Mouse (Mus musculus) kidney, adult 11 months (tissue): ENCODE data around the gene Tmem59l.

ENCODE experiments used
- DNase-seq: peaks from one replicate; pipeline ENCODE4 v3.0.0; 2022

Tmem59l gene

GRCm38 (mm10) chr8:70487993-70488796 lies 1.0 kb upstream of the Tmem59l start:
- no peak for DNase-seq

GRCm38 (mm10) chr8:70486191-70486681 lies 922 bp downstream of the Tmem59l start:
- DNase-seq: no peak

DNA sequence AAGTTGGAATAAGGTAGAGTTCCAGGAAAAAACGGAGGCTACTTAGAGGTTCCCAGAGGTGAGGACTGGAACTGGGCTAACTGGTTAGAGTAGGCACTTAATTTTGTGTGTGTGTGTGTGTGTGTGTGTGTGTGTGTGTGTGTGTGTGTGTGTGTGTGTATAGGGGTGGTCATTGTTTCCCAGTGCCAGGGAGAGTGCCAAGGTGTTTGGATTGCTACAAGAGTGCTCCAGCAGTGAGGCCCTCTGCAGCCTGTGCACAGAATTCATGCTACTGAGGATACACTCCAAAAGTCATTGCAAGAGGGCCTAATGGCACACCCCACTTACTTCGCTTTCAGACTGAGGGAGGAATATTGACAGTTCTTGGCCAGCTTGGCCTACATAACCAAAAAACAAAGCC lies 4.2 kb downstream of the Tmem59l start:
- DNase-seq: no peak

DNA sequence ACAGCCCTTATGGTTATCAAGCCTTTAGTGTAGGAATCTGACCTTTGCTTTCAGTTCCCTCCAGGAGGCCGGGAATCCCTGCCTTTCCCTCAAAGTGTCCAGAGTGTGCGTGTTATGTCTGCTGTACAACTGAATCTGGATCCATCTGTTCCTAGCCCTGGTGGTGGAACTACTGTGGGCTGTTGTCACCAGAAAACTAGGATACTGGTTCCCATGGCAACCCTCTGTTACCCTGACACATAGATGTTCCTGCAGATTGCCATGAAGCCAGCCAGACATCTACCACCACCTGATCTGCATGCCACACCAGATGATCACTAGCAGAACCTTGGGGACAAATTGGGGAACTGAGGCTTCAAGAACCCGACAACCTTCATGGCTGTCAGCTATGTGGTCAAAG lies 5.2 kb downstream of the Tmem59l start:
- no peak for DNase-seq

GRCm38 (mm10) chr8:70477269-70477982 lies 9.7 kb downstream of the Tmem59l start:
- DNase-seq: peak; percentile 32

DNA sequence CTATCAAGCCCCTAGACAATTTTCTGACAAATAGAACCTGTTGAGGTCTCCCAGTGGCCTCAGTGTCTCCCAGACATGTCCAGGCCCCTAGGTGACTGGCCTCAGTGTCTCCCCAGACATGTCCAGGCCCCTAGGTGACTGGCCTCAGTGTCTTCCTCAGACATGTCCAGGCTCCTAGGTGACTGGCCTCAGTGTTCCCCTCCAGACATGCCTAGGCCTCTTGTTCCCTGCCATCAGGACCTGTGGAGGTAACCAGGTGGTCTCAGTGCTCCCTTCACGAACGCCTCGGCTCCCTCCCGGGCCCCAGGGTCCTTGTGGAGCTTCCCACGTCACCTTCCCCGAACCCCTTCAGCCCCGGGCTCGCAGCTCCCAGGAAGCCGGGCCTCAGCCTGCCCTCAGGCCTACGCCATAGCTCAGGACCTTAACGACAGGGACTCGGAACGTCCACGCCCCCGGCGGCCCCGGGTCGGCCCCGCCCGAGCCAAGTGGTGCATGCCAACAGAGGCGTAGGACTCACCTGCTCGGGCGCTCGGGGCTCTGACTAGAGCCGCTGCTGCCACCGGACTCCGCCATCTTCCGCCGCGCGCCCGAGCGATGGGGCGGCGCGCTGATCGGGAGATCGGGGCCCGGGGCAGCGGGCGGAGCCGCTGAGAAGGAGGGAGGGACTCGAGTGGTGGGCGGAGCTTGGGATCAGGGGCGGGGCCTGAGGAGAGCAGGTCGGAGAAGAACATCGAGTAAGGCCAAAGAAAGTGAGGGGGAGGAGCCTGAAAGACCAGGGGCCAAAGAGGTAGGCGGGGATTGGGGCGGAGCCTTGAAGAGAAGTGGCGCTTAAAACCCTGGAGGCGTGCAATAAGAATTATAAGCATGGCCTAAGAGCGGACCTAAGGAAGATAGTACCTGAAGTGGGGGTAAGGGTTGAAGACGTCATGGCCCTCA lies 10.6 kb downstream of the Tmem59l start, which contains the start of gene Klhl26:
Klhl26 (minus strand) TSS at position 636 of the 936 bp plus-strand sequence.
- DNase-seq: peak; percentile 96

GRCm38 (mm10) chr8:70471856-70472255 lies 15.3 kb downstream of the Tmem59l start:
- DNase-seq: no peak

DNA sequence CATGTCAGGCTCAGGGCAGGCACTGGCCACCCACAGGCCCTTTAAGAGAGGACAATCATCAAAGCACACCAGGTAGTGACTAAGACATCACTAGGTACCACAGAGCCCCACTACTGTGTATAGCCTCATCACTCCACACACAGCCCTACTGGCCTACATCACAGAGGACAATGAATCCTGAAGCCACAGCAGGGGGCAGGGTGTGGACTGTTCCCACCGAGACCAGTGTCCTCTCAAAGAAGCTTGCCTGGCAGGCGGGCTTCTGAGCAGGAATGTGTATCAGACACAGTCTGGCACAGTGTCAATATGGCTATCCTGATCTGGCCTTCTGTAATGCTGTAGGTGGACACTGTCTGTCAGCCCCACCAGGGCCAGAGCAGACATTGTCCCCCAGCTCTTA lies 17.2 kb downstream of the Tmem59l start:
- DNase-seq: no peak

- no peak for DNase-seq
Observed at GRCm38 (mm10) chr8:70469295-70469916, 17.8 kb downstream of the Tmem59l start.

GRCm38 (mm10) chr8:70468733-70469132 lies 18.4 kb downstream of the Tmem59l start:
- no peak for DNase-seq

DNA sequence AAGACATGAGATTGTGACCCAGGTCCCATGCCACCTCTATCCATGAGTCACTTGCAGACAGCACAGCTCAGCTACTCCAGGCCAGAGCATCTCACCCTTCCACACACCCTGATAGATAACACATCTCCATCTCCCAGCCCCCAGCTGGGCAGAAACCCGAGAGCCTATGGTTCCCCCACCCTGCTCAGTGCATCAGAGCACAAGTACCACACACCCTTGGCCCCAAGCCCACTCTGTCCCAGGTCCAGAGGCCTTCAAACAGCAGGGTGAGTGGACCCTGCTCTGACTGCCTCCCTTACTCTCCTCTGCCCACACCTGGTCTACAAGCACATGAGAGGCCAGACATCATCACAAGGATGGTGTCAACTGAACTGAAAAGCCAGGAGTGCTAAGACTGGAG lies 19.3 kb downstream of the Tmem59l start:
- DNase-seq: no peak

DNA sequence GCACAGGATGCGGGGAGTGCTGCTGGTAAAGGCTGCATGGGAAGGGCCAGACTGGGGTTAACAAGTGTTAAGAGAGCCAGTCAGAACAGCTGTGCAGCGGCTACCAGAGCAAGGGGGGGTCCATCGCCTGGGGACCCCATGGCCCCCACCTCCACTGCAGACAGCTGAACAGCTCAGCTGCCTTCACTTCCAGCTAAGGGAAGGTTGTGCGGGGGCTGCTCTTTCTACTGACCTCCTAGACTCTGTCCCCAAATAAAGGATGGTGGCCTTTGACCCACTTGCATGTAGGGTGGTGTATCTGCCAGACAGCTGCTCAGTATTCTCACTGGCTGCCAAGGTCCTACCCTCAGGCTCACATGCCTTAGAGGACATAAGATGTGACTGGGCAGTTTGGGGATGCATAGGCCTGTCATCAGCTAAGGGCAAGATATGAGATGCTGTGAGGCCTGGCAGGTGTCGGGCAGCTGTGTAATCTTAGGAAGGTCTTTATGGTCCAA lies 19.9 kb downstream of the Tmem59l start:
- peak; percentile 16 for DNase-seq

DNA sequence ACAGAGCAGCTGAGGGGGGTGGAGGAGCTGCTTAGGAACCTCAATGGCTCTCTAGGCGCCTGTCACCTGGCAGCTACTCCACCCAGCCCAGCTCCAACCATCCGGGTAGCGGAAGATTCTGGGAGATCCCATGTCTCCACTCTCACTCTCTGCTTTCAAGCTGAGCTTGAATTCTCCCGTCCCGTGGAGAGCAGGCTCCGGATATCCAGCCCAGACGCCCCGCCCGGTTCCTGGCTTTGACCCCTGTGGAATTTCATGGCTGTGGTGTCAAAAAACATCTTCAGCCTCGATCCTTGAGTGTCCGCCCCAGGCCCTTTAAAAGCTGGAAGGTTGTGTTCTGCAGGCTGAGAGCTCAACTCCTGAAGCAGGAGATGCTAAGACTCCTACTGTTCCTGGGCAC lies 20.4 kb downstream of the Tmem59l start:
- DNase-seq: peak; percentile 21

DNA sequence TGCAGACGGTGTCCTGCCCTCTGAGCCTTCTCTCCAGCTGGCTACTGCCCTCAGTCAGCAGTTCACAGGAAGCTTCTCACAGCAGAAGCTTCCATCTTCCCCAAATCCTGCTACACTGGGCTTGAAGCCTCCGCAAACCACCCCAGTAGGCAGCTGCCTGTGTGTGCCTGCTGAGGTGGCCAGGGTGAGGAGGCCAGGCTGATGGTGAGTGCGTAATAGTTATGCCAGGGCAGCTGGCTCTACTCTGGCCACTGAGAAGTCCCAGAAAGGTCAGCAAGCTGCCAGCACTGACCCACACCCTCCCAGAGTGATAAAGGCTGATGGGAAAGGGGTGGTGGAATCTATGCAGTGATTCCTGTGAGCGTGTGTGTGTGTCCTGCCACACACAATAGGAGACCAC lies 20.9 kb downstream of the Tmem59l start:
- DNase-seq: no peak

DNA sequence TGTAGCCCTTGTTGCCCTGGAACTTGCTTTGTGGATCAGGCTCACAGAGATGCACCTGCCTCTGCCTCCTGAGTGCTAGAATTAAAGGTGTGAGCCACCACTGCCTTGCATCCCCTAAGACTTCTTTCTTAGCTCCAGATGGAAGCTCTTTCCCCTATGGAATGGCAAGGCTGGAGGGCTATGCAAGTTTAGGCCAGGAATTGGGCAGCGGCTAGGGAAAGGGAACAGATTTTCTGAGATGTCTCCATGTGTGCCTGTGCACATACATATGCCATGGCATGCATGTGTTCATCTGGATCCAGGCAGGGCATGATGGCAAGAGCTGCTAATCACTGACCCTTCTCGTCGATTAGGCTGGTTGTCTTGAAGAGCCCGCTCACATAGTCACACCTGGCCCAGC lies 21.5 kb downstream of the Tmem59l start:
- no peak for DNase-seq

- DNase-seq: no peak
Observed at GRCm38 (mm10) chr8:70464162-70464561, 23.0 kb downstream of the Tmem59l start.

GRCm38 (mm10) chr8:70463306-70463705 lies 23.9 kb downstream of the Tmem59l start:
- DNase-seq: no peak

- no peak for DNase-seq
Observed at GRCm38 (mm10) chr8:70462516-70462813, 24.7 kb downstream of the Tmem59l start.

DNA sequence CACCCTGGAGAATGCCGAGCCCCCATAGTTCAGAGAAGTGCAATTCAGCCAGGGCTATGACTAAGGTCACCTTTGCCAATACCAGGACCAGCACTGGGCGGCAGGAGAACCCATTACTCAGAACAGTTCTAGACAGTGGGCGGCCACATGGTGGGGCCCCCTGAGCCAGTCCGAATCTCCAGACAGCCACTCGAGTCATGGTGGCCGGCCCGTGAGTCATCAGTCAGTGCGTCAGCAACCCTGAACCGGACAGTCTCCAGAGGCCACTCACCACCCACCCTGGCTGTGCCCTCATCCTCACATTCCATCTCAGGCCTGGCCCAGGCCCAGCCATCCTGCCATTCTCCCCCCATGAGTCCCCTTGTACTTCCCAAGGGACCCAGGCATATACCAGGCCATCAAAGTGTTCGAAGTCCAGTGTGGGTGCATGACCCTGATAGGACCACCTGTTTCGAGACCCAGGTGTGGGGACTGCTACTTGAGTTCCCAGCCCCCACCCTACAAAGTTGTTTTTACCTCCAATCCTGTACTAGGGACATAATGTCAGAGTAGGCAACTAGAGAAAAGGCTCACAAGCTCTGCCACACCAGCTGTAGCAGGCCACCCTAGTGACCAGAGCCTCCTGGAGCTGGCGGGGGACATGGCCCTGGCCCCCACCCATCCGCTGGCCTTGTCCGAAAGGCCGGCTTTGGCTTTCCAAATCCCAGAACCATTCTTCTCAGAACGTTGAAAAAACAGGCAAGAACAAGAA lies 25.2 kb downstream of the Tmem59l start:
- no peak for DNase-seq

DNA sequence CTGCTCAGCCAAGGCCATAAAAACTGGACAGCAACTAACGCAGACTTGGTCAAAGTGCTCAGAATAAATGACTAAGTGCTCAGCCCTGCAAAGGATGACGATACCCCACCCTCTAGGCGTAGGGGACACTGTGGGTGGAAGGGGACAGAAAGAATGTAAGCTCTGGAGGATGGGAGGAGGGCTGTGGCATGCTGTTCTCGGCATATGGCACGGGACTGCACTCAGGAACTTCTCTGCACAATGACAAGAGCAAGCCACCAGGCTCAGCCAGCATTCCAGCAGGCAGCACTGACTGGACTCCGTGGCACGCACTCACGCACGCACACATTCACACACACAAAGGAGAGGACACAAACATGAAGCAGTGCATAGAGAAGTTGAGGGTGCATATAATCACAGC lies 26.6 kb downstream of the Tmem59l start:
- DNase-seq: no peak

GRCm38 (mm10) chr8:70460199-70460598 lies 27.0 kb downstream of the Tmem59l start:
- no peak for DNase-seq

DNA sequence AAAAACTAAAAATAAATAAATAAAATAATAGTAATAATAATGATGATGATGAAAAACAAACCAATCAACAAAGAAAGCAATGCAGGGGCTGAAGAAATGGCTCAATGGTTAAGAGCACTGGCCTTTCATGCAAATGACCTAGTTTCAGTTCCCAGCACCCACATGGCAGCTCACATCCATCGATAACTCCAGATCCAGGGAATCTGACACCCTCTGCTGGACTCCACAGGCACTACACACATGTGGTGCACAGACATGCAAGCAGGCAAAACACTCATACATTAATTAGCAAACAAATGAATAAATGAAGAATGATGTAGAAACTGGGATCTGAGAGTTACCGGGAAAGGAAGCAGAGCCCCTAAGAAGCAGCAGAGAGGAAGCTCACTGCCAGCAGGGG lies 27.5 kb downstream of the Tmem59l start:
- DNase-seq: no peak
